Mouse (Mus musculus) liver, embryonic 14.5 days (tissue): ENCODE measurements around the gene Aspscr1. TPM values are rescaled to one million over a fixed set of nuclear protein-coding genes. Genes with fewer than 3 reads are reported as not detected.
"Not testable (repeated sequence)": the region's sequence is repeated elsewhere in the genome, so short reads cannot be mapped to it uniquely, and the experiment has no call there.

Experiments
- ATAC-seq: fragments of 200-750 bp; cut with Nextera tagmentation; 2 replicates; pipeline ENCODE4 v1.8.0; 2017; ENCODE audit warnings: moderate number of reproducible peaks, mild to moderate bottlenecking, moderate library complexity; ENCODE audit not compliant: insufficient read depth
- DNase-seq, 3 experiments: peaks; one replicate each; pipeline ENCODE4 v3.0.0-alpha.2; 2012 to 2013; ENCODE audit warnings: low read depth in 3 of 3, low spot score in 3 of 3
- H3K27ac ChIP-seq: fragments of 300-500 bp; sonication (generic); 2 replicates; pipeline ENCODE4 v1.5.1; 2014; ENCODE audit warnings: moderate library complexity, mild to moderate bottlenecking, control low read depth, inconsistent platforms
- H3K27me3 ChIP-seq: fragments of 300-500 bp; sonication (generic); 2 replicates; pipeline ENCODE4 v1.6.1; 2014; ENCODE audit warnings: mild to moderate bottlenecking, low read length, moderate library complexity; ENCODE audit not compliant: control insufficient read depth, insufficient read depth
- H3K36me3 ChIP-seq: fragments of 300-500 bp; sonication (generic); replicated peaks from 2 replicates; pipeline ENCODE4 v1.6.1; 2014; ENCODE audit warnings: low read depth; ENCODE audit not compliant: control insufficient read depth, insufficient read depth
- H3K4me1 ChIP-seq, 2 experiments: fragments of 200-500 bp in 1 of 2; fragments of 300-500 bp in 1 of 2; sonication (generic) in 1 of 2; replicated peaks; 2 replicates each; pipeline ENCODE4 v1.6.1; 2012 to 2014; ENCODE audit warnings: antibody characterized with exemption in 1 of 2, inconsistent platforms in 1 of 2, low read length in 1 of 2; ENCODE audit not compliant: control insufficient read depth in 2 of 2, insufficient read depth in 2 of 2
- H3K4me2 ChIP-seq: fragments of 300-500 bp; sonication (generic); 2 replicates; pipeline ENCODE4 v1.6.1; 2014; ENCODE audit warnings: low read depth, mild to moderate bottlenecking, control low read depth, moderate library complexity
- H3K4me3 ChIP-seq, 2 experiments: fragments of 200-500 bp in 1 of 2; fragments of 300-500 bp in 1 of 2; sonication (generic) in 1 of 2; 2 replicates each; pipeline ENCODE4 v1.5.1; 2012 to 2014; ENCODE audit warnings: low read depth in 2 of 2, low read length in 2 of 2, mild to moderate bottlenecking in 2 of 2, control low read depth in 1 of 2, inconsistent platforms in 1 of 2, moderate library complexity in 1 of 2; ENCODE audit not compliant: insufficient read depth in 1 of 2
- H3K9ac ChIP-seq: fragments of 300-500 bp; sonication (generic); replicated peaks from 2 replicates; pipeline ENCODE4 v1.6.1; 2014; ENCODE audit warnings: mild to moderate bottlenecking, control low read depth, moderate library complexity
- H3K9me3 ChIP-seq: fragments of 300-500 bp; sonication (generic); 2 replicates; pipeline ENCODE4 v1.6.1; 2016; ENCODE audit warnings: low read length, mixed read lengths; ENCODE audit not compliant: control insufficient read depth
- CTCF ChIP-seq: IDR thresholded peaks from 2 replicates; pipeline ENCODE4 v1.5.1; 2016; ENCODE audit warnings: antibody characterized with exemption, low read depth, control low read depth
- EP300 ChIP-seq: IDR thresholded peaks from 2 replicates; pipeline ENCODE4 v1.6.1; 2016; ENCODE audit warnings: antibody characterized with exemption, low read depth
- WGBS: fragments of 180-500 bp; shearing (Covaris S2); extraction: QIAGEN DNeasy Blood & Tissue Kit; methylation state at CpG from one replicate; pipeline ENCODE4 v1.1.7; 2014; ENCODE audit not compliant: insufficient replicate concordance; 5-methylcytosine and 5-hydroxymethylcytosine counted together
- polyA plus RNA-seq, 2 experiments: library from polyadenylated mRNA; depleted of rRNA in 1 of 2; stranded (reverse) in 1 of 2; unstranded in 1 of 2; fragments of >200 nt; fragmentation: Nextera tagmentation in 1 of 2; extraction: Ambion mirVana in 1 of 2; gene quantifications; 2 replicates each; pipeline versions ENCODE4 v1.2.1 to v1.2.3; 2012 to 2014

The Aspscr1 gene
- polyA plus RNA-seq, 2 experiments: 16.9 to 34.6 TPM

DNA sequence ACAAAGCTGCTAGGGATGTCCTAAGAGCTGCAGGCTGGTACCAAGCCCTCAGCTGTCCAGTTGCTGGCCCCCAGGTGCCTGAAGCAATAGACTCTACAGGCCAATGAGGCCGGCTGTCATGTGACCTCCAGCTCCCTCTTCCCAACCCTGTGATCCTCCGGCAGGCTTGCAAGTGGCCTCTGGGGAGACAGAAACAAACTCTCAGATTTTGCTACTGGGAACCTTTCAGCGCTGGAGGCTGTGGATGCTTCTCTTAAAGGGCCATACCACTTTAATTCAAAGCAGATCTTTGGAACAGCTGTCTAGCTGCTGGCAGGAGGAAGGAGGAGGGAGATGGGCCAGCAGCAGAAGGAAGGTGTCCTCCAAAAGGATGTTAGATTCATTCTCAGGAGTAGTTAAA, 6.2 kb upstream of the Aspscr1 start:
- no peak for DNase-seq
- Histone ChIP-seq H3K27me3 (peaks cover 18% of the 10 kb centered on the region), H3K9ac (no peak overlapping the region), H3K9me3 (no peaks in the 10 kb centered on the region), H3K4me2 (no peak overlapping the region), H3K27ac (no peak overlapping the region), H3K4me3 (no peak overlapping the region), H3K4me1 (no peaks in the 10 kb centered on the region), H3K36me3 (no peaks in the 10 kb centered on the region)
- no peak for ATAC-seq
- 22% methylated on average over 3 of the region's 3 CpGs for WGBS
- no peak for TF ChIP-seq EP300
- TF ChIP-seq CTCF: no peak

DNA sequence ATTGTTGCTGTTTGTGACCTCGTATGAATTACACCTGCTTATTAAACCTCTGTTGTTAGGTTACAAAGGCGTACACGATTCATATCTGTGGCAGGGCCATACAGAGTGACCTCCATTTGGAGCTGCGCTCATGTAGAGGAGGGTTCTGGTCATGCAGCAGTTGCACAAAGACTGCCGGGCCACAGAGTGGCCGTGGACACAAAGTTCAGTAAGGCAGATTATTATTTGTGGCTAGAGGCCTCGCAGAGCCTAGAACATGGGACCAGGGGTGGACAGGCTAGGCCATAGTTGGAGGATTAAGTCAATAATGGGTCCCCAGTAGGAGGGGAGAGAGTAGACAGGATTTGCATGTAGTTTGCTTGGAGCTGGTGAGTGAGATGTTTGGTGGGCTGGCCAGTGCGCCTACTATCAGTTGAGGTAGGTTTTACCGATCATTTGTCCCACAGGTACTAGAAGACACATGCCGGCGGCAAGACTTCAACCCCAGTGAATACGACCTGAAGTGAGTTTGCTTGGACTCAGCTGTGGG, 885 bp downstream of the Aspscr1 start:
- WGBS: 26% methylated on average over 12 of the region's 12 CpGs
- Histone ChIP-seq H3K27me3 (no peaks in the 10 kb centered on the region), H3K9ac (peak overlapping the region; percentile 69), H3K36me3 (peaks cover 5% of the 10 kb centered on the region), H3K4me2 (peak overlapping the region; percentile 88), H3K4me1 (peaks cover 11 to 16% of the 10 kb centered on the region in 2 experiments), H3K4me3 (peak overlapping the region; percentile 64 to 84), H3K27ac (peak overlapping the region; percentile 75), H3K9me3 (no peaks in the 10 kb centered on the region)
- DNase-seq: no peak
- peak; percentile 6; the same call in 1 of the 2 replicates for ATAC-seq
- no peak for TF ChIP-seq CTCF
- TF ChIP-seq EP300: no peak

DNA sequence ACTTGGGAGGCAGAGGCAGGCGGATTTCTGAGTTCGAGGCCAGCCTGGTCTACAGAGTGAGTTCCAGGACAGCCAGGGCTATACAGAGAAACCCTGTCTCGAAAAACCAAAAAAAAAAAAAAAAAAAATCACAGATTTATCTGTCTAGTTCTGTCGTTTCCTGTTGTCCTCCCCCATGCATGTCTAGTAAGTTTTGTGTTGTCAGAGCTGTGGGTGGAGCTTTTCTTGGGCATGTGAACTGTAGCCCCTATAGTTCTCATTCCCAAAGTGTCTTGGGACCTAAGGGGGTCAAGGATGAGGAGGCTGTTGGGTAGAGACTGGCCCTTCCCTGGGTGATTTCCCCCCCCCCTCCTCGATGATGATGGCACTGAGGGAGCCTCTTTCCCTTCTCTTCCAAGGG, 3.1 kb downstream of the Aspscr1 start:
- H3K36me3 ChIP-seq, H3K4me3 ChIP-seq, H3K9me3 ChIP-seq, ATAC-seq, H3K4me2 ChIP-seq, DNase-seq, H3K27me3 ChIP-seq, H3K9ac ChIP-seq, H3K27ac ChIP-seq: not testable (repeated sequence)
- 54% methylated on average over 5 of the region's 5 CpGs for WGBS
- peaks cover 11 to 16% of the 10 kb centered on the region in 2 experiments for H3K4me1 ChIP-seq

DNA sequence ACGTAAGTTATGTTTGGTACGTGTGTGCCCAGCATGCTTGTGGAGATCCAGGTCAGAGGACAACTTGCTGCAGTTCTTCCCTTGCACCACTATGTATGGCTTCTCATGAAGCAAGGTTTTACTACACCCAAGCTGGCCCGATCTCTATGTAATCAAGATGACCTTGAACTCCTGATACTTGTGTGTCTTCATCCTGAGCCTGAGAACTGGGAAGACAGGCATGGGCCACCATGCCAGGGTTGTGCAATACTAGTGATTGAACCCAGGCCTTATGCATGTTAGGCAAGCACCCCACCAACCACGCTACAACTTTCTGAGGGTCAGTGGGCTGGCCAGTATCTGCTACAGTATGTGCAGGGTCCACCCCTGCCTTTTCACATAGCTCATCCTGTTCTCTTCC, 4.2 kb downstream of the Aspscr1 start:
- peaks cover 11 to 16% of the 10 kb centered on the region in 2 experiments for H3K4me1 ChIP-seq
- TF ChIP-seq CTCF (no peak), EP300 (no peak)
- H3K9ac ChIP-seq: no peak overlapping the region
- H3K9me3 ChIP-seq: no peaks in the 10 kb centered on the region
- DNase-seq (no peak), ATAC-seq (no peak)
- no peak overlapping the region for H3K27ac ChIP-seq
- no peaks in the 10 kb centered on the region for H3K27me3 ChIP-seq
- H3K4me3 ChIP-seq: no peak overlapping the region
- WGBS: 78% methylated on average over 4 of the region's 4 CpGs
- H3K4me2 ChIP-seq: no peak overlapping the region
- H3K36me3 ChIP-seq: peaks cover 5% of the 10 kb centered on the region

DNA sequence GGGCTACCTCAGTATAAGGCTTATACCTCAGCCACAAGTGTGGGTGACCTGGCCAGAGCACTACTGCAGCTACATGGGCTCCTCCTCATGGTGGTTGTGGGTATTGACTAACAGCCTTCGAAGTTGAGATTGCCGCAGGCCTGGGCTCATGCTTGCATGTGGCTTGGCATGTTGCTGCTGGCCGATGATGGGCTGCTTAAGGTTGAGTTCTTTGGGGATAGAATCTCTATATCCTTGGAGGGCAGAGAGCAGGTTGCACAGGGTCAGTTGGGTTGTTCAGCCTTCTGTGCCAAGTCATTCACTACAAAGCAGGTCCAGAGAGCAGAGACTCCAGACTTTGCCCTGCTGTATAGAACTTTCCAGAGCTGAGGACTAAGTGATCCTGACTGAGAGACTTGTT, 7.1 kb downstream of the Aspscr1 start:
- WGBS: 67% methylated on average over 3 of the region's 3 CpGs
- Histone ChIP-seq H3K36me3 (peaks cover 5% of the 10 kb centered on the region), H3K4me1 (peaks cover 0 to 2% of the 10 kb centered on the region in 2 experiments; a peak in 1 of 4 replicates), H3K9ac (no peak overlapping the region), H3K27ac (no peak overlapping the region), H3K4me2 (no peak overlapping the region), H3K4me3 (no peak overlapping the region), H3K9me3 (no peaks in the 10 kb centered on the region), H3K27me3 (no peaks in the 10 kb centered on the region)
- DNase-seq (no peak), ATAC-seq (0 out of 2 replicates have a peak, but pooled peaks have one; percentile 36)
- TF ChIP-seq EP300 (no peak), CTCF (peak; percentile 77)
